Mouse (Mus musculus) forebrain, embryonic 12.5 days (tissue): ENCODE measurements at regions not wholly inside any gene's neighbourhood (a gene's known extent, or its start where the extent isn't known, plus 50 kb on each side); places are given as distances from the start of the nearest gene placed in this dataset.

Experiments
- ATAC-seq: fragments of 200-750 bp; cut with Nextera tagmentation; 2 replicates; pipeline ENCODE4 v1.8.0; 2017; ENCODE audit warnings: moderate TSS enrichment; ENCODE audit not compliant: low FRiP score
- H3K27ac ChIP-seq: fragments of 300-500 bp; sonication (generic); 2 replicates; pipeline ENCODE4 v1.5.1; 2016; ENCODE audit warnings: mild to moderate bottlenecking
- H3K27me3 ChIP-seq: fragments of 300-500 bp; sonication (generic); 2 replicates; pipeline ENCODE4 v1.6.1; 2016; ENCODE audit warnings: mild to moderate bottlenecking
- H3K36me3 ChIP-seq: fragments of 300-500 bp; sonication (generic); replicated peaks from 2 replicates; pipeline ENCODE4 v1.6.1; 2016; ENCODE audit warnings: mild to moderate bottlenecking
- H3K4me1 ChIP-seq: fragments of 300-500 bp; sonication (generic); 2 replicates; pipeline ENCODE4 v1.6.1; 2016
- H3K4me2 ChIP-seq: fragments of 300-500 bp; sonication (generic); 2 replicates; pipeline ENCODE4 v1.6.1; 2016; ENCODE audit warnings: mild to moderate bottlenecking, moderate library complexity
- H3K4me3 ChIP-seq: fragments of 300-500 bp; sonication (generic); replicated peaks from 2 replicates; pipeline ENCODE4 v1.5.1; 2016; ENCODE audit warnings: mild to moderate bottlenecking
- H3K9ac ChIP-seq: fragments of 300-500 bp; sonication (generic); 2 replicates; pipeline ENCODE4 v1.6.1; 2016; ENCODE audit warnings: mild to moderate bottlenecking
- H3K9me3 ChIP-seq: fragments of 300-500 bp; sonication (generic); 2 replicates; pipeline ENCODE4 v1.6.1; 2016
- WGBS: fragments of 180-500 bp; shearing (Covaris S2); methylation state at CpG from one replicate; pipeline ENCODE4 v1.1.7; 2016; 5-methylcytosine and 5-hydroxymethylcytosine counted together

GRCm38 (mm10) chr14:25342865-25343565 is 116.0 kb upstream of the Zmiz1 start:
- peaks cover 28% of the 10 kb centered on the region for H3K4me1 ChIP-seq
- no peak overlapping the region for H3K27ac ChIP-seq

GRCm38 (mm10) chr14:25345995-25346394 is 113.0 kb upstream of the Zmiz1 start:
- no peak overlapping the region for H3K9ac ChIP-seq
- ATAC-seq, result no peak
- 72% methylated on average over 2 of the region's 2 CpGs for WGBS

More at GRCm38 (mm10) chr14:25342865-25343565, 116.0 kb upstream of the Zmiz1 start:
- Histone ChIP-seq H3K9ac (no peak overlapping the region), H3K9me3 (no peaks in the 10 kb centered on the region), H3K4me2 (no peak overlapping the region), H3K36me3 (no peaks in the 10 kb centered on the region), H3K4me3 (no peak overlapping the region), H3K27me3 (no peaks in the 10 kb centered on the region)
- ATAC-seq, result no peak
- WGBS, result 49% methylated on average over 4 of the region's 4 CpGs

GRCm38 (mm10) chr14:25346813-25347610 is 112.0 kb upstream of the Zmiz1 start:
- 83% methylated on average over 7 of the region's 7 CpGs for WGBS
- no peak overlapping the region for H3K4me2 ChIP-seq
- H3K27me3 ChIP-seq, result no peaks in the 10 kb centered on the region
- peaks cover 16% of the 10 kb centered on the region for H3K4me1 ChIP-seq
- H3K9me3 ChIP-seq, result no peaks in the 10 kb centered on the region
- H3K4me3 ChIP-seq, result no peak overlapping the region
- no peak for ATAC-seq
- H3K27ac ChIP-seq, result no peak overlapping the region
- H3K36me3 ChIP-seq, result no peaks in the 10 kb centered on the region
- no peak overlapping the region for H3K9ac ChIP-seq

More at GRCm38 (mm10) chr14:25345995-25346394, 113.0 kb upstream of the Zmiz1 start:
- no peak overlapping the region for H3K4me3 ChIP-seq
- H3K27me3 ChIP-seq, result no peaks in the 10 kb centered on the region
- no peaks in the 10 kb centered on the region for H3K36me3 ChIP-seq
- peaks cover 19% of the 10 kb centered on the region for H3K4me1 ChIP-seq
- H3K27ac ChIP-seq, result no peak overlapping the region
- H3K9me3 ChIP-seq, result no peaks in the 10 kb centered on the region
- no peak overlapping the region for H3K4me2 ChIP-seq

GRCm38 (mm10) chr14:25350282-25350964 is 108.6 kb upstream of the Zmiz1 start:
- H3K27ac ChIP-seq, result no peak overlapping the region
- no peaks in the 10 kb centered on the region for H3K27me3 ChIP-seq
- no peak overlapping the region for H3K4me3 ChIP-seq
- H3K9me3 ChIP-seq, result no peaks in the 10 kb centered on the region
- peaks cover 11% of the 10 kb centered on the region for H3K4me1 ChIP-seq
- WGBS, result 85% methylated on average over 9 of the region's 9 CpGs
- 0 out of 2 replicates have a peak overlapping the region, but pooled peaks have one; percentile 25 for H3K9ac ChIP-seq
- no peaks in the 10 kb centered on the region for H3K36me3 ChIP-seq
- no peak overlapping the region for H3K4me2 ChIP-seq
- ATAC-seq, result no peak

- peaks cover 6% of the 10 kb centered on the region; the same call in 1 of the 2 replicates for H3K4me1 ChIP-seq
- no peak overlapping the region for H3K9ac ChIP-seq
- H3K27ac ChIP-seq, result no peak overlapping the region
- no peak overlapping the region for H3K4me3 ChIP-seq
- H3K36me3 ChIP-seq, result no peaks in the 10 kb centered on the region
- H3K9me3 ChIP-seq, result no peaks in the 10 kb centered on the region
- H3K27me3 ChIP-seq, result peaks cover 4% of the 10 kb centered on the region; the same call in 1 of the 2 replicates
- no peak for ATAC-seq
- 84% methylated on average over 8 of the region's 8 CpGs for WGBS
- no peak overlapping the region for H3K4me2 ChIP-seq
Measured at GRCm38 (mm10) chr14:25353804-25354203, 105.2 kb upstream of the Zmiz1 start.

- Histone ChIP-seq H3K4me2 (no peak overlapping the region), H3K4me1 (peaks cover 6% of the 10 kb centered on the region; the same call in 1 of the 2 replicates), H3K9me3 (no peaks in the 10 kb centered on the region), H3K36me3 (no peaks in the 10 kb centered on the region), H3K27ac (no peak overlapping the region), H3K4me3 (no peak overlapping the region), H3K9ac (no peak overlapping the region), H3K27me3 (peaks cover 4% of the 10 kb centered on the region; the same call in 1 of the 2 replicates)
- ATAC-seq, result no peak
- 71% methylated on average over 7 of the region's 7 CpGs for WGBS
Measured at GRCm38 (mm10) chr14:25354288-25354850, 104.6 kb upstream of the Zmiz1 start.

- H3K36me3 ChIP-seq, result no peaks in the 10 kb centered on the region
- 88% methylated on average over 9 of the region's 9 CpGs for WGBS
- H3K4me1 ChIP-seq, result peaks cover 21% of the 10 kb centered on the region
- no peak overlapping the region for H3K9ac ChIP-seq
- H3K4me2 ChIP-seq, result no peak overlapping the region
- no peak overlapping the region for H3K4me3 ChIP-seq
- no peaks in the 10 kb centered on the region for H3K9me3 ChIP-seq
- ATAC-seq, result no peak
- peaks cover 4% of the 10 kb centered on the region; the same call in 1 of the 2 replicates for H3K27me3 ChIP-seq
- H3K27ac ChIP-seq, result no peak overlapping the region
Measured at GRCm38 (mm10) chr14:25357805-25358204, 101.2 kb upstream of the Zmiz1 start.

- Histone ChIP-seq H3K4me2 (no peak overlapping the region), H3K27ac (no peak overlapping the region), H3K9ac (no peak overlapping the region), H3K4me1 (peaks cover 19% of the 10 kb centered on the region), H3K9me3 (no peaks in the 10 kb centered on the region), H3K27me3 (peaks cover 4% of the 10 kb centered on the region; the same call in 1 of the 2 replicates), H3K36me3 (no peaks in the 10 kb centered on the region), H3K4me3 (no peak overlapping the region)
- no peak for ATAC-seq
- 82% methylated on average over 3 of the region's 3 CpGs for WGBS
Measured at GRCm38 (mm10) chr14:25359824-25360294, 99.1 kb upstream of the Zmiz1 start.

GRCm38 (mm10) chr14:25360726-25361125 is 98.3 kb upstream of the Zmiz1 start:
- Histone ChIP-seq H3K4me1 (peaks cover 19% of the 10 kb centered on the region), H3K9ac (no peak overlapping the region), H3K4me2 (no peak overlapping the region), H3K4me3 (no peak overlapping the region), H3K27ac (no peak overlapping the region), H3K36me3 (no peaks in the 10 kb centered on the region), H3K27me3 (peaks cover 4% of the 10 kb centered on the region; the same call in 1 of the 2 replicates), H3K9me3 (no peaks in the 10 kb centered on the region)
- 80% methylated on average over 9 of the region's 9 CpGs for WGBS
- no peak for ATAC-seq

- Histone ChIP-seq H3K4me2 (no peak overlapping the region), H3K27ac (no peak overlapping the region), H3K36me3 (no peaks in the 10 kb centered on the region), H3K4me1 (peaks cover 21% of the 10 kb centered on the region), H3K9ac (no peak overlapping the region), H3K4me3 (no peak overlapping the region), H3K27me3 (peaks cover 4% of the 10 kb centered on the region; the same call in 1 of the 2 replicates), H3K9me3 (no peaks in the 10 kb centered on the region)
- 75% methylated on average over 3 of the region's 3 CpGs for WGBS
- ATAC-seq, result no peak
Measured at GRCm38 (mm10) chr14:25361129-25361528, 97.9 kb upstream of the Zmiz1 start.

- no peak overlapping the region for H3K4me2 ChIP-seq
- H3K4me3 ChIP-seq, result no peak overlapping the region
- no peaks in the 10 kb centered on the region for H3K36me3 ChIP-seq
- H3K9ac ChIP-seq, result no peak overlapping the region
- peak; percentile 33; the same call in 1 of the 2 replicates for ATAC-seq
- H3K27ac ChIP-seq, result peak overlapping the region; percentile 54
- H3K4me1 ChIP-seq, result peaks cover 22% of the 10 kb centered on the region
- H3K27me3 ChIP-seq, result peaks cover 3% of the 10 kb centered on the region; the same call in 1 of the 2 replicates
- H3K9me3 ChIP-seq, result no peaks in the 10 kb centered on the region
- 11% methylated on average over 1 of the region's 1 CpGs for WGBS
Measured at GRCm38 (mm10) chr14:25362771-25363170, 96.2 kb upstream of the Zmiz1 start.
